Mouse (Mus musculus) heart, adult 8-10 months (tissue): ENCODE data around the gene Gm21863. TPM values are rescaled to one million over a fixed set of nuclear protein-coding genes. Genes with fewer than 3 reads are reported as not detected.
"Not testable (repeated sequence)": the region's sequence is repeated elsewhere in the genome, so short reads cannot be mapped to it uniquely, and the experiment has no call there.

Source experiments
- DNase-seq: peaks from one replicate; pipeline ENCODE4 v3.0.0; 2022; ENCODE audit warnings: low spot score
- total RNA-seq, 4 experiments: library from RNA; stranded (reverse); gene quantifications; 2 replicates each; pipeline ENCODE4 v1.2.4; 2022

Gene Gm21863
- not detected for total RNA-seq

GRCm38 (mm10) chr12:19953869-19954555 lies at the start of gene Gm21863:
Gene Gm21863, plus strand, starts transcription at chr12:19954505.
- DNase-seq, result not testable (repeated sequence)

GRCm38 (mm10) chr12:19928049-19928448 lies 26.3 kb upstream of the Gm21863 start:
- not testable (repeated sequence) for DNase-seq
